Mouse (Mus musculus): Measurements from ENCODE around the gene Hnrnpa3. TPM values are rescaled to one million over a fixed set of nuclear protein-coding genes. Genes with fewer than 3 reads are reported as not detected.

The Hnrnpa3 gene
- polyA plus RNA-seq, 1 experiment from 2014 or later = 306 TPM

DNA sequence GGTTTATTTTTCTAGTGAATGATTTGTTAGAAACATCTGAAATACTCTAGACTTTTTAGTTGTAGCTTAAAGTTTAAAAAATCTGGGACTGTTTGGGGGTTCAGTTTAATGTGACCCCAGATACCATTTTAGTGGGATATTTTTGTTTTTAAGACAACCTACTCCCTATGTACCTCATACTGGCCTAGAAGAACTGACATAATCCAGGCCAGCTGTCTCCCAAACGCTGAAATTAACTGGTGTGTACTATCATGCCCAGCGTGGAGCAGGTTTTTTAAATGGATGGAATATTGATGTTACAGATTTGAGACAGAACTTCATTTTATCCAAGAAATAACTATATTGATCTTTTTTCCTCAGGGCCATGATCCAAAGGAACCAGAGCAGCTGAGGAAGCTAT is 2.0 kb downstream of the Hnrnpa3 start:
- H3K9ac ChIP-seq = no peak overlapping the region
- WGBS = 20% methylated on average over 2 of the region's 2 CpGs

DNA sequence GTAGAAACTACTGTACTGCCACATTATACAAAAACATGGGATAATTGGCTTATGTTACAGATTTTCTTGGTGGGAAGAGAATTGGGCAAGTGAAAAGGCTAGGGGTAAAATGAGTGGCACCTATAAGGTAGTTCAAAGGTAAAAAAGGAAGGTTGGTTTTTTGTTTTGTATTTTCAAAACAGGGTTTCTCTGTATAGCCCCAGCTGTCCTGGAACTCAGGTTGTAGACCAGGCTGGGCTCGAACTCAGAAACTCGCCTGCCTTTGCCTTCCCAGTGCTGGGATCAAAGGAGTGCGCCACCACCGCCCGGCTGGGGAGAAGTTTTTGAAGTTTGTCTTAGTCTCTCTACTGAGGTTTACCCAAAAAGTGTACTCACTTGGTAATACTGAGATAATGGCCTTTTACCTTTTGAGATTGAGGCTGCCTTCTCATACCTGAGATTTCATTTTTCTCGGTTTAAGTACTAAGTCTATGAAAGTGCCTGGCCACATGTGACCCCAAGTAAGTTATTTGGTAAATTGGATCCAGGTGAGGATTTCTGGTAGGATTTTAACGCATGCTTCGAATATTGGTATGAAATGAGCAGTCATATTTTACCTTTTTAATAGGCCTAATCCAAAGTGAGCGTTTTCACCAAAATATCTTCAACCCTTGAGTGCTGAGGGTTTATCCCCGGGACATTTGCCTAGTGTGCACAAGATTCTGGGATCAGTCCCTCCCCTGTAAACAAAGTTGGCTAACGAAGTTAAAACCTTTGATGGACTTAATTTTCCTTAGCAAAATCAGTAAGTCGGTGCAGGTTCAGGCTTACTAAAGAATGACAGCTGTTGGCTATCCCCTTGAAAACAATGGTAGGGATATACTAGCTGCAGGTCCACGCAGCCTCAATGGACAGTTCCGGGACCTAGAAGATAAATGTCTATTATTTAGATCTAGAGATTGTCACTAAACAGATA is 10.7 kb downstream of the Hnrnpa3 start:
- no peak overlapping the region for H3K9ac ChIP-seq
- ATAC-seq (ENCODE audit: insufficient number of reproducible peaks, low FRiP score, low TSS enrichment, low read depth) = no peak
- 31% methylated on average over 14 of the region's 14 CpGs for WGBS
- no peak overlapping the region for H3K27ac ChIP-seq
- H3K36me3 ChIP-seq = peaks cover 9% of the 10 kb centered on the region; the same call in 1 of the 2 replicates
- no peaks in the 10 kb centered on the region for H3K4me1 ChIP-seq
- no peaks in the 10 kb centered on the region for H3K9me3 ChIP-seq
- H3K4me3 ChIP-seq = no peak overlapping the region
- no peaks in the 10 kb centered on the region for H3K27me3 ChIP-seq
- no peak overlapping the region for H3K4me2 ChIP-seq

More for the DNA sequence above, 2.0 kb downstream of the Hnrnpa3 start:
- Histone ChIP-seq H3K4me2 (peak overlapping the region; percentile 55), H3K4me3 (peak overlapping the region; percentile 83), H3K9me3 (no peaks in the 10 kb centered on the region), H3K27ac (no peak overlapping the region), H3K36me3 (peaks cover 26% of the 10 kb centered on the region), H3K4me1 (peaks cover 14% of the 10 kb centered on the region), H3K27me3 (no peaks in the 10 kb centered on the region)
- no peak for ATAC-seq (ENCODE audit: insufficient number of reproducible peaks, low FRiP score, low TSS enrichment, low read depth)

DNA sequence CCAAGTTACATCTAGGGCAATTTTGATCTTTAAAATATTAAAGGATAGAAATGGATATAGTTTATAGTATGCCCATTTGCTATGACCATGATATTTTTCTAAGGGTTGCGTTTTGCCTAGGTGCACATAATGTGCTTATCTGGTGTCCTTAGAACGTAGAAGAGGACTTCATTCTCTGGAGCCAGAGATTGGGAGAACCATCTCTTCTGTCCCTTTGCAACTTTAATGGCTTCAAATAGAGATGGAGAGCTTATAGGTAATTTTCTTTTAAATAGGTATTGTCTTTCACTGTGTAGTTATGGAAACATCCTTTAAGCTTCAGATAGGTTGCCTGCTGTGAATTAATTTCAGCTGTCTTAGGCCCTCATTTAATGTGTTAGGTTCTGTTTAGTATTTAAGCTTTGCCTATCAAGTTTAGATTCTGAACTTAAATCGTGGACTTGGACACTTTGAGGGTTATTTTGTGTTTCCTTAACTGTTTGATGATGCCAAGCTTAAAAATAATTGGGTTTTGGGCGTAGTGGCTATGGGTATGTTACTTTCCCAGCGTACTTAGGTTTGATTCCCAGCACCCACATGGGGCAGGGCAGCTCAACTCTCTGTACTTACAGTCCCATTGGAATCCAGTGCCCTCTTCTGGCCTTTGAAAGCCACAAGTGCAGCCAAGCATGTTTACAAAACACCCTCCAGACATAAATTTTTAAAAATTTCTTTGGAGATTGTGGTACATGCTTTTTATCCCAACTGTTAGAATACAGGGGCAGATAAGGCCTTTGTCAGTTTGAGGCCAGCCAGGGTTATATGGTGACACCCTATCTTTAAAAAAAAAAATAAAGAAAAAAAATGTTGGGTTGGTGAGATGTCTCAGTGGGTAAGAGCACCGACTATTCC is 11.6 kb downstream of the Hnrnpa3 start:
- H3K9ac ChIP-seq = no peak overlapping the region
- no peak overlapping the region for H3K4me3 ChIP-seq
- H3K4me1 ChIP-seq = no peaks in the 10 kb centered on the region
- 85% methylated on average over 6 of the region's 6 CpGs for WGBS
- H3K4me2 ChIP-seq = no peak overlapping the region
- H3K27ac ChIP-seq = no peak overlapping the region
- H3K9me3 ChIP-seq = no peaks in the 10 kb centered on the region
- peaks cover 8% of the 10 kb centered on the region for H3K36me3 ChIP-seq
- H3K27me3 ChIP-seq = no peaks in the 10 kb centered on the region
- no peak for ATAC-seq (ENCODE audit: insufficient number of reproducible peaks, low FRiP score, low TSS enrichment, low read depth)

DNA sequence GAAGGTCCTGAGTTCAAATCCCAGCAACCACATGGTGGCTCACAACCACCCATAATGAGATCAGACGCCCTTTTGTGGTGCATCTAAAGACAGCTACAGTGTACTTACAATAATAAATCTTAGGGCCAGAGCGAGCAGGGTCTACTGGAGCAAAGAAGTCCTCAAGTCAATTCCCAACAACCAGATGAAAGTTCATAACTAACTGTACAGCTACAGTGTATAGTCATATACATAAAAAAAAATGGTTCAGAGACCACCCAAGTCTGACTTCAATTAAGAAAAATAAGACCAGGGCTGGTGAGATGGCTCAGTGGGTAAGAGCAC is 12.2 kb downstream of the Hnrnpa3 start:
- ATAC-seq (ENCODE audit: insufficient number of reproducible peaks, low FRiP score, low TSS enrichment, low read depth) = no peak
- 80% methylated on average over 2 of the region's 2 CpGs for WGBS

DNA sequence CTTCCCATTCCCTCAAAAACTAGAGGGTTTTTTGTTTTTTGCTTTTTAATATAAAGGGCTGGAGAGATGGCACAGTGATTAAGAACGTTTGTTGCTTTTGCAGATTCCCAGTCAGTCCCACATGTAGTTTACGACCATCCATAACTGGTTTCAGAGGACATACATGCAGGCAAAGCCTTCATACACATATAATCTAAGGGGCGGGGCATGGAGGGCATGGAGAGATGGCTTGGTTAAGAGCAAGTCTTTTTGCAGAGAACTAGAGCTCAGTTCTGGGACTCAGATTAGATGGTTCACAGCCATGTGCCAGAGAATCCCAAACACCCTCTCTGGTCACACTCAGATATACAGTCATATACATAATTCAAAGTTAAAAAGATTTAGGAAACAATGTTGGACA is 13.5 kb downstream of the Hnrnpa3 start:
- ATAC-seq (ENCODE audit: insufficient number of reproducible peaks, low FRiP score, low TSS enrichment, low read depth) = no peak
- no peak overlapping the region for H3K4me2 ChIP-seq

More for the DNA sequence above, 12.2 kb downstream of the Hnrnpa3 start:
- Histone ChIP-seq H3K4me3 (no peak overlapping the region), H3K27ac (no peak overlapping the region), H3K36me3 (peaks cover 14% of the 10 kb centered on the region), H3K27me3 (no peaks in the 10 kb centered on the region), H3K9me3 (no peaks in the 10 kb centered on the region), H3K9ac (no peak overlapping the region), H3K4me2 (no peak overlapping the region), H3K4me1 (no peaks in the 10 kb centered on the region)

DNA sequence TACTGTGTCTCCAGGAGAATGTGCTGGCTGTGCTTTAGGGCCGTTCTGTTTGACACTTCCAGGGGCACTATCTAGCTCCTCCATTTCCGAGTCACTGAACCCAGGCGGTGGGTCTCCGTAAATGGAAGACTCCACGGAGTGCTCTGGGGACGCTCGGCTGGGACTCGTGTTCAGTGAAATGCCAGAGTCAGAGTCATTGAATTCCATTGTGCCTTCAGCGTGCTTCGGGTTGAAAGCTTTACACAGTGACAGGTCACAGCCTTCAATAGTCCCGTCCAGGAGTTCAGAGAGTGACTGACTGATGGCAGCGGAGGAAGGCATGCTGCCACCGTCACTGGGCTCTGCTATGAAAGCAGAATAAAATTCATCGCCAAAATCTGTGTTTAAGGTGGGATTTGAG is 17.5 kb downstream of the Hnrnpa3 start:
- peaks cover 35% of the 10 kb centered on the region for H3K36me3 ChIP-seq
- WGBS = 89% methylated on average over 14 of the region's 14 CpGs
- H3K4me2 ChIP-seq = no peak overlapping the region
- no peaks in the 10 kb centered on the region for H3K9me3 ChIP-seq
- no peak overlapping the region for H3K4me3 ChIP-seq
- ATAC-seq (ENCODE audit: insufficient number of reproducible peaks, low FRiP score, low TSS enrichment, low read depth) = no peak
- no peak overlapping the region for H3K27ac ChIP-seq
- H3K9ac ChIP-seq = no peak overlapping the region
- no peaks in the 10 kb centered on the region for H3K27me3 ChIP-seq
- peaks cover 5% of the 10 kb centered on the region for H3K4me1 ChIP-seq

More for the DNA sequence above, 13.5 kb downstream of the Hnrnpa3 start:
- no peak overlapping the region for H3K4me3 ChIP-seq
- no peaks in the 10 kb centered on the region for H3K9me3 ChIP-seq
- no peak overlapping the region for H3K9ac ChIP-seq
- WGBS = 63% methylated on average over 3 of the region's 3 CpGs
- no peaks in the 10 kb centered on the region for H3K4me1 ChIP-seq
- no peaks in the 10 kb centered on the region for H3K27me3 ChIP-seq
- H3K36me3 ChIP-seq = peaks cover 24% of the 10 kb centered on the region
- no peak overlapping the region for H3K27ac ChIP-seq

DNA sequence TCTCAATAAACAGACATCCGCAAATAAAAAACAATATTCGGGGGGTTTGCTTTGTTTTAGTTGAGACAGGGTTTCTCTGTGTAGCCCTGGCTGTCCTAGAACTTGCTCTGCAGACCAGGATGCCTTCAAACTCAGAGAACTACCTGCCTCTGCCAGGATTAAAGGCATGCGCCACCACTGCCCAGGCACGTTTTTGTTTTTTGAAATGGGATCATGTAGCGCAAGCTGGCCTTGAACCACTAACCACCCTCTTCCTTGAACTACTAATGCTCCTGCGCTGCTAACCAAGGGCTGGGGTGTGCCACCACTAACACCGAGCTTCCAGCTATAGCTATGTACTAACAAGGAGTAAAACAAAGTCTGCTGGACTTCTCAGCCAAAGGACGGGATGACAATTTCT is 20.9 kb downstream of the Hnrnpa3 start:
- Histone ChIP-seq H3K4me3 (no peak overlapping the region), H3K27ac (no peak overlapping the region), H3K4me2 (no peak overlapping the region), H3K4me1 (peaks cover 12% of the 10 kb centered on the region), H3K36me3 (peaks cover 30% of the 10 kb centered on the region), H3K9me3 (no peaks in the 10 kb centered on the region), H3K27me3 (no peaks in the 10 kb centered on the region), H3K9ac (no peak overlapping the region)
- ATAC-seq (ENCODE audit: insufficient number of reproducible peaks, low FRiP score, low TSS enrichment, low read depth) = no peak
- 87% methylated on average over 8 of the region's 8 CpGs for WGBS

DNA sequence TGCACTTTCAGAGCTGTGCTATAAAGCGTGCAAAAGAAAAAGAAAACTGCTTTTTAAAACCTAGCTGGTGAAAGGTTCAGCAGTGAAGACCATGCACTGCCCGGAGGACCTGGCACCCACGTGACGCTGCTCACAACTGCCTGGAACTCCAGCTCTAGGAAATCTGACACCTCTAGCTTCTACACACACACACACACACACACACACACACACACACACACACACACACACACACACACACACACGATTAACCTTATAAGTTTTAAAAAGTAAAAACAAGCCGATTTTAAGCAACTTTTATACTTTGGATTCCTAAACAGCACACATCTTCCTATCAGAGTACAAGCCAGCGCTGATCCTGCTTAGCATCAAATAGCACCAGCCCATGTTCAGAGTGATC is 22.4 kb downstream of the Hnrnpa3 start:
- Histone ChIP-seq H3K4me1 (peaks cover 20% of the 10 kb centered on the region), H3K4me3 (no peak overlapping the region), H3K9me3 (no peaks in the 10 kb centered on the region), H3K36me3 (peaks cover 20% of the 10 kb centered on the region), H3K4me2 (no peak overlapping the region), H3K9ac (no peak overlapping the region), H3K27me3 (no peaks in the 10 kb centered on the region), H3K27ac (peak overlapping the region; percentile 67; the same call in 1 of the 2 replicates)
- ATAC-seq (ENCODE audit: insufficient number of reproducible peaks, low FRiP score, low TSS enrichment, low read depth) = no peak
- WGBS = 21% methylated on average over 7 of the region's 7 CpGs

DNA sequence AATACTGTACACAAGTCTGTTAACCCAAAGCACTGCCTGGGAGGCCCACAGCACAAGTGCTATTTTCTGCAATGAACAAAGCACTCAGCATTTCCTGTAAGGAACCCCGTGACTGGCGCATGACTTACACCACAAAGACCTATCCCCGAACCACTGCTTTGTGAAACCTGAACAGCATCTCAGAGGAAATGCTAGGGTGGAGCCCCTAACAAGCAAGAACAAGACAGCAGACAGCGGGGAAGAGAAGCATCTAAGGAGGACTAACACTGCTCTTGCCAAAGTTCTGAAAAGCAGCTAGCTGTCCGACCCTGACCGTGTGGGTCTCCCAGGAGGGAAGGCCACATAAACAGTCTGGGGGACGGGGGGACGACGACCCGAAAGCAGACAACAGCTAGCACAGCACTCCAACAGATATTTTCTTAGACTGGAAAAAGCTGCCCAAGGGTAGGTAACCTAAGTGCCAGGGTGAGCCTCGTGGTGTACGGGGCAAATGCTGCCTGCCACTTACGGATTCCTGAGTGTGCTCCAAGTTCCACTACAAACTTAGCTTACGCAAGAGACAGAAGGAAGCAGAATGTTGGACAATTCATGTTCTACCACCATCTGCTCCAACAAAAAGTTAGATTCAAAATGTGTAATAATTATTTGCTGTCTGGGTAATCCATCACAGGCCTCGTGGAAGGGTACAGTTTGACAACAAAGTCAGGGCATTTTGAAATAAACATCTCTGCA is 24.1 kb downstream of the Hnrnpa3 start:
- Histone ChIP-seq H3K4me3 (no peak overlapping the region), H3K27me3 (no peaks in the 10 kb centered on the region), H3K4me2 (no peak overlapping the region), H3K4me1 (peaks cover 20% of the 10 kb centered on the region), H3K27ac (peak overlapping the region; percentile 74), H3K36me3 (peaks cover 10% of the 10 kb centered on the region; the same call in 1 of the 2 replicates), H3K9ac (no peak overlapping the region), H3K9me3 (no peaks in the 10 kb centered on the region)
- ATAC-seq (ENCODE audit: insufficient number of reproducible peaks, low FRiP score, low TSS enrichment, low read depth) = no peak
- 60% methylated on average over 15 of the region's 15 CpGs for WGBS

DNA sequence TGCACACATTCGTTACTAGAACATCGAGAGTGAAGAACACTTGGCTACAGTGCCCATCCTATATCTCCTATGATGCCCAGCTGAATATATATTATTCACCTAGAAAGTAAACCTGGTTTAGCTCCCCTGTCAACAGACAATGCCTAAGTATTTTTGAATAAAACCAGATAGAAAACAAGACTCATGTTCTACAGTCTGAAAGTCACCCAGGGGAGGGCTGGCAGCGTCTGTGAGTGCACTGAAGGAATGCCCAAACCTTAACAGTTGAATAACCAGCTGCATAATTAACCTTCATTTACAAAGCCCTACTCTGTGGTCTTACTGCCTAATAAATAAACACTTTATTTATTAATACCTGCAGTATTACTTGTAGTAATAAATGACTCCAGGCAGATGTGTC is 25.5 kb downstream of the Hnrnpa3 start:
- H3K27me3 ChIP-seq = no peaks in the 10 kb centered on the region
- ATAC-seq (ENCODE audit: insufficient number of reproducible peaks, low FRiP score, low TSS enrichment, low read depth) = no peak
- peaks cover 22% of the 10 kb centered on the region for H3K4me1 ChIP-seq
- H3K36me3 ChIP-seq = no peaks in the 10 kb centered on the region
- H3K4me3 ChIP-seq = no peak overlapping the region
- no peak overlapping the region for H3K27ac ChIP-seq
- 73% methylated on average over 3 of the region's 3 CpGs for WGBS
- no peak overlapping the region for H3K4me2 ChIP-seq
- H3K9ac ChIP-seq = no peak overlapping the region
- H3K9me3 ChIP-seq = no peaks in the 10 kb centered on the region

DNA sequence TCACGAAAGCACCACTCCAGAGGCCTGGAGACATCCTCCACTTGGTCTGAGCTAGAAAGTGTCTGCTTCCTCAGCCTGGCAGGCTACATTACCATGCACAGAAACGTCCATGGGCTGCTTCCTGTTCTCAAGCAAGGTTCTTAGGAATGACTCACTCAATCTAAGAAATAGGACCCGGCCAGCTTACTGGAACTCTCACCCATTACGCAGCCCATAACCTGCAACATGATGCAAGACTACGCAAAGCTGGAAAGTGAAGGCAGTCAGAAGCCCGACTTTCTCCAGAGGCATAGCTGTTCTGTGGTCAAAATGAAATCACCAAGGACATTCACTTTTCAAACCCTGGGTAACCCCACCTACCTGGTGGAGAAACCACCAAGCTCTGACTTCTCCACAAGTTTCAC is 26.4 kb downstream of the Hnrnpa3 start:
- no peak for ATAC-seq (ENCODE audit: insufficient number of reproducible peaks, low FRiP score, low TSS enrichment, low read depth)
- Histone ChIP-seq H3K36me3 (no peaks in the 10 kb centered on the region), H3K9ac (no peak overlapping the region), H3K27me3 (no peaks in the 10 kb centered on the region), H3K4me3 (no peak overlapping the region), H3K4me2 (no peak overlapping the region), H3K9me3 (no peaks in the 10 kb centered on the region), H3K27ac (no peak overlapping the region; the same call in 1 of the 2 replicates), H3K4me1 (peaks cover 23% of the 10 kb centered on the region)
- 59% methylated on average over 6 of the region's 6 CpGs for WGBS

Data from limb, embryonic 15.5 days (tissue).